Mouse (Mus musculus) ES-E14 (cell line): ENCODE data around the gene Sctr. TPM values are rescaled to one million over a fixed set of nuclear protein-coding genes. Genes with fewer than 3 reads are reported as not detected.

Experiments used
- DNase-seq: peaks from one replicate; pipeline ENCODE4 v3.0.0-alpha.2; 2013; ENCODE audit warnings: low read depth, low spot score
- H3K27ac ChIP-seq: 2 replicates; pipeline ENCODE4 v1.5.1; 2012; ENCODE audit warnings: low read depth, mild to moderate bottlenecking, low read length, moderate library complexity, mixed read lengths; ENCODE audit not compliant: poor library complexity, insufficient read depth, severe bottlenecking
- H3K36me3 ChIP-seq: 2 replicates; pipeline ENCODE4 v1.6.1; 2012; ENCODE audit warnings: mild to moderate bottlenecking, low read length, moderate library complexity, mixed read lengths; ENCODE audit not compliant: control insufficient read depth, poor library complexity, insufficient read depth, severe bottlenecking
- H3K4me1 ChIP-seq, 2 experiments: fragments of 150-350 bp in 1 of 2; sonication (generic) in 1 of 2; 2 replicates each; pipeline ENCODE4 v1.6.1; 2012; ENCODE audit warnings: low read length in 2 of 2, mild to moderate bottlenecking in 1 of 2, mixed read lengths in 1 of 2; ENCODE audit not compliant: control insufficient read depth in 2 of 2, insufficient read depth in 2 of 2, poor library complexity in 1 of 2
- H3K4me3 ChIP-seq, 2 experiments: fragments of 150-350 bp in 1 of 2; sonication (generic) in 1 of 2; 2 replicates each; pipeline ENCODE4 v1.5.1; 2012; ENCODE audit warnings: low read length in 2 of 2, low read depth in 1 of 2, mild to moderate bottlenecking in 1 of 2, mixed read lengths in 1 of 2; ENCODE audit not compliant: insufficient read depth in 1 of 2, poor library complexity in 1 of 2, severe bottlenecking in 1 of 2
- H3K9ac ChIP-seq: 2 replicates; pipeline ENCODE4 v1.6.1; 2012; ENCODE audit warnings: low read depth, mild to moderate bottlenecking, low read length, mixed read lengths; ENCODE audit not compliant: poor library complexity, insufficient read depth, severe bottlenecking
- H3K9me3 ChIP-seq: fragments of 150-350 bp; sonication (generic); 2 replicates; pipeline ENCODE4 v1.6.1; 2012; ENCODE audit warnings: low read depth, mild to moderate bottlenecking, low read length; ENCODE audit not compliant: control insufficient read depth, insufficient read depth
- CHD2 ChIP-seq: IDR thresholded peaks from 2 replicates; pipeline ENCODE4 v1.6.1; 2014; ENCODE audit warnings: mild to moderate bottlenecking, low read depth, low read length, inconsistent platforms
- HCFC1 ChIP-seq: IDR thresholded peaks from 2 replicates; pipeline ENCODE4 v1.6.1; 2012; ENCODE audit warnings: low read length, inconsistent platforms, borderline replicate concordance; ENCODE audit not compliant: insufficient read depth
- MAFK ChIP-seq: IDR thresholded peaks from 2 replicates; pipeline ENCODE4 v1.6.1; 2014; ENCODE audit warnings: mild to moderate bottlenecking, low read depth, low read length, inconsistent platforms; ENCODE audit not compliant: insufficient read depth
- ZC3H11A ChIP-seq: IDR thresholded peaks from 2 replicates; pipeline ENCODE4 v1.6.1; 2012; ENCODE audit warnings: low read depth, mild to moderate bottlenecking, inconsistent platforms, low read length, borderline replicate concordance
- ZNF384 ChIP-seq: IDR thresholded peaks from 2 replicates; pipeline ENCODE4 v1.6.1; 2012; ENCODE audit warnings: low read depth, low read length, inconsistent platforms
- in situ Hi-C, 2 experiments: fragments of 600-800 bp; cut with MboI; formaldehyde crosslinking; loops; one replicate each; pipeline ENCODE4 v1.15.1; 2025; ENCODE audit warnings: low sequenced_read_pairs in 2 of 2, inconsistent platforms in 1 of 2; ENCODE audit not compliant: unreplicated experiment in 2 of 2
- total RNA-seq: library from RNA; depleted of rRNA; stranded (reverse); fragments of 300-350 nt; gene quantifications from 2 replicates; pipeline ENCODE4 v1.2.3, GENCODE M21; 2012

Gene Sctr
- total RNA-seq, 1 experiment, result 0.22 TPM

DNA sequence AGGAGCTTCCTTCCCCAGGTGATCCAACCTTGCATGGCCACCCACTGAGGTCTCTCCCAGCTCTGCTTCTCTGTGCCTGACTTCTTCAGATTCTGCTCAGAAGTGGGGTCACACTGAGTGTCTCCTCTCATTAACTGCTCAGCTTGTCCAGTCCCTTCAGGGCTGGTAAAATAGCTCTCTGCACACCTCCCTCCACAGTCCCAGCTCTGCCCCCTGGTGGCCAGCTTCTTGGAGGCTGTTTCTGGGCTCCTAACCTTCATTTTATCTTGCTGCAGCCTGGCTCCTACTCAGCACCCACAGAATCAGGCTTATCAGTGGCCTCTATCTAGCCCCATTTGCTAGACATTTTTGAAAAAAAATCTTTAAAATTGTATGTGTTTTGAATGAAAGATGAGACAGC is 6.4 kb downstream of the Sctr start:
- no peak overlapping the region for H3K4me3 ChIP-seq
- H3K9me3 ChIP-seq, result no peaks in the 10 kb centered on the region
- no peak overlapping the region for H3K27ac ChIP-seq
- DNase-seq, result peak; percentile 56
- no peaks in the 10 kb centered on the region for H3K36me3 ChIP-seq
- no peak overlapping the region for H3K9ac ChIP-seq
- H3K4me1 ChIP-seq, result no peaks in the 10 kb centered on the region
- TF ChIP-seq ZNF384 (no peak), CHD2 (no peak), MAFK (no peak), ZC3H11A (peak; percentile 29; the same call in 1 of the 2 replicates), HCFC1 (no peak)
- in situ Hi-C loops, result no loop called here

DNA sequence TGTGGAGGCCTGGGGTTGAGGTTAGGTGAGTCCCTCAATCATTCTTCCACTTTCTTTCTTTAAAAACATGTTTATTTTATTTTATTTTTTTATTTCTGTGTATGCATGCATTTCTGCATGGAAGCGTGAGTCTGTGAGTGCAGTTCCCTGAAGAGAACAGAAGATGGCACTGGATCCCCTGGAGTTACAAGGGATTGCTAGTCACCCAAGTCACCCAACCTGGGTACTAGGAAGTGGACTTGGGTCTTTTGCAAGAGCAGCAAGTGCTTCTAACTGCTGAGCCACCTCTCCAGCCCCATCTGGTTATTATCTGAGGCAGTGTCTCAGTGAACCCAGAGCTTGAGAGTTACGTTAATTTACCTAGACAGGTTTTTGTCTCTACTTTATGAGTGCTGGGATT is 9.5 kb downstream of the Sctr start:
- no peaks in the 10 kb centered on the region for H3K9me3 ChIP-seq
- TF ChIP-seq ZNF384, result no peak
- no peak for TF ChIP-seq HCFC1
- TF ChIP-seq MAFK, result no peak
- TF ChIP-seq ZC3H11A, result no peak
- no peak for TF ChIP-seq CHD2
- DNase-seq, result no peak
- no peaks in the 10 kb centered on the region for H3K4me1 ChIP-seq
- no peak overlapping the region for H3K4me3 ChIP-seq
- H3K27ac ChIP-seq, result no peak overlapping the region
- in situ Hi-C loops, result no loop called here
- no peaks in the 10 kb centered on the region for H3K36me3 ChIP-seq
- H3K9ac ChIP-seq, result no peak overlapping the region

GRCm38 (mm10) chr1:120018900-120019299 is 12.2 kb downstream of the Sctr start:
- DNase-seq, result no peak
- in situ Hi-C loops, result no loop called here
- Histone ChIP-seq H3K9ac (no peak overlapping the region), H3K4me1 (no peaks in the 10 kb centered on the region), H3K9me3 (no peaks in the 10 kb centered on the region), H3K36me3 (no peaks in the 10 kb centered on the region), H3K4me3 (no peak overlapping the region), H3K27ac (no peak overlapping the region)
- no peak for TF ChIP-seq HCFC1
- no peak for TF ChIP-seq CHD2
- TF ChIP-seq MAFK, result no peak
- TF ChIP-seq ZC3H11A, result no peak
- TF ChIP-seq ZNF384, result no peak

DNA sequence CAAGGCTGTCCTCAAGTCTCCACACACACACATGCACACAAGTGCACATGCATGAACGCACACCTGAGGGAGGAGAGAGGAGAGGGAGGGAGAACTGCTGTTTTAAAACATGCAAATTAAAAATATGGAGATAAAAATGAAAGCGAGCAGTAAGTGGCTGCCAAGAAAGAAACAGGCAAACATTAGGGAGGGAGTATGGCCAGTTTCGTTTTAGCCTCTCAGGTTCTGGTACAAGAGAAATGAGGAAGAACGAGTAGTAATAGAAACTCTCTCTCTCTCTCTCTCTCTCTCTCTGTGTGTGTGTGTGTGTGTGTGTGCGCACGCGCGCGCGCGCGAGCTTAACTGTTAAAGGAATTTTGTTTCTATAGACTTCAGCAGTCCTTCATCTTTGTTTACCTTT is 12.7 kb downstream of the Sctr start:
- no peak for DNase-seq
- H3K4me1 ChIP-seq, result no peaks in the 10 kb centered on the region
- no peak overlapping the region for H3K4me3 ChIP-seq
- no peaks in the 10 kb centered on the region for H3K36me3 ChIP-seq
- H3K27ac ChIP-seq, result no peak overlapping the region
- in situ Hi-C loops, result no loop called here
- H3K9ac ChIP-seq, result no peak overlapping the region
- no peaks in the 10 kb centered on the region for H3K9me3 ChIP-seq
- TF ChIP-seq CHD2 (no peak), HCFC1 (no peak), ZC3H11A (no peak), MAFK (no peak), ZNF384 (no peak)
